Mouse (Mus musculus) hindbrain, embryonic 12.5 days (tissue): ENCODE data around the gene Il17re. TPM values are rescaled to one million over a fixed set of nuclear protein-coding genes. Genes with fewer than 3 reads are reported as not detected.
A peak's percentile ranks its signal among the peaks of the same experiment; 100 is the strongest.

Experiments used
- ATAC-seq: fragments of 200-750 bp; cut with Nextera tagmentation; 2 replicates; pipeline ENCODE4 v1.8.0; 2017; ENCODE audit warnings: moderate TSS enrichment; ENCODE audit not compliant: low FRiP score
- H3K27ac ChIP-seq: fragments of 300-500 bp; sonication (generic); 2 replicates; pipeline ENCODE4 v1.5.1; 2016; ENCODE audit warnings: mild to moderate bottlenecking
- H3K27me3 ChIP-seq: fragments of 300-500 bp; sonication (generic); 2 replicates; pipeline ENCODE4 v1.6.1; 2016; ENCODE audit warnings: mild to moderate bottlenecking
- H3K36me3 ChIP-seq: fragments of 300-500 bp; sonication (generic); 2 replicates; pipeline ENCODE4 v1.6.1; 2016; ENCODE audit warnings: mild to moderate bottlenecking
- H3K4me1 ChIP-seq: fragments of 300-500 bp; sonication (generic); 2 replicates; pipeline ENCODE4 v1.6.1; 2016
- H3K4me2 ChIP-seq: fragments of 300-500 bp; sonication (generic); replicated peaks from 2 replicates; pipeline ENCODE4 v1.6.1; 2016; ENCODE audit warnings: mild to moderate bottlenecking
- H3K4me3 ChIP-seq: fragments of 300-500 bp; sonication (generic); 2 replicates; pipeline ENCODE4 v1.5.1; 2016; ENCODE audit warnings: mild to moderate bottlenecking
- H3K9ac ChIP-seq: fragments of 300-500 bp; sonication (generic); 2 replicates; pipeline ENCODE4 v1.6.1; 2016; ENCODE audit warnings: mild to moderate bottlenecking, moderate library complexity
- H3K9me3 ChIP-seq: fragments of 300-500 bp; sonication (generic); replicated peaks from 2 replicates; pipeline ENCODE4 v1.6.1; 2016; ENCODE audit warnings: mild to moderate bottlenecking
- WGBS: fragments of 180-500 bp; shearing (Covaris S2); methylation state at CpG from one replicate; pipeline ENCODE4 v1.1.7; 2016; 5-methylcytosine and 5-hydroxymethylcytosine counted together
- polyA plus RNA-seq: library from polyadenylated mRNA; unstranded; fragments of >200 nt; fragmentation: Nextera tagmentation; extraction: Ambion mirVana; gene quantifications from 2 replicates; pipeline ENCODE4 v1.2.1, GENCODE M21; 2016

Il17re gene
- polyA plus RNA-seq, 1 experiment from 2014 or later = 1.1 TPM

DNA sequence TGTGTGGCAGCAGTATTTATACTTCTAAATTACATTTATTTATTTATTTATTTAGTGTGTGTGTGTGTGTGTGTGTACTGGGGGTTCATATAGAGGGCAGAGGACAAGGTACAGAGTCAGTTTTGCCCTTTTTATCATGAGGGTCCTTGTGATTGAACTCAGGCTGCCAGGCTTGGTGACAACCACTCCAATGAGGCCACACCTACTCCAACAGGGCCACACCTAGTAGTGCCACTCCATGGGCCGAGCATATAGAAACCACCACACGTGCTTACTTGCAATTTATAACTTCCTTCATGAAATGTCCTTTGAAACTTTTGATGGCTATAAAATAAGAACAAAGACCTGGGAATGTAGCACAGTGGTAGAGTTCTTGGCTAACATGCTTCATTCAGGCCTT, 15.0 kb downstream of the Il17re start:
- Histone ChIP-seq H3K27ac (no peak overlapping the region), H3K9ac (no peak overlapping the region), H3K4me3 (no peak overlapping the region), H3K4me2 (no peak overlapping the region), H3K27me3 (peaks cover 40% of the 10 kb centered on the region), H3K36me3 (no peaks in the 10 kb centered on the region), H3K9me3 (no peaks in the 10 kb centered on the region), H3K4me1 (peaks cover 18% of the 10 kb centered on the region)
- no peak for ATAC-seq
- WGBS = 79% methylated on average over 2 of the region's 2 CpGs

DNA sequence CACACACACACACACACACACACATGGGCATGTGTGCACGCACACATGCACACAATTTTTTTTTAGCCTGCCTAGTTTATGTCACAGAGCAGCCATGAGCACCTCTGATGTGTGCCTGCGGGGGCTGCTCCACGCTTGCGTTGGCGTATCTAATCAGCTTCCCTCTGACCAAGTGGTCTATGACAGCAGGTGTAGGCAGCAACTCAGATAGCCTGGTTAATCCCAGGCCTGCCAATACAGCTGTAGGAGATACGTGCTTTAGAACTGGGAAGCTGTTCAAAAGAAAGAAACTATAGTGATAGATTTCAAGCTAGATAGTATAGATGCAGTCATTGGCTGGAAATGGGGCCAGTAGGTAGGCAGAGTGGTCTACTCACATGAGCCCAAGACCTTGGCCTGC, 15.4 kb downstream of the Il17re start:
- no peaks in the 10 kb centered on the region for H3K9me3 ChIP-seq
- H3K4me3 ChIP-seq = no peak overlapping the region
- H3K36me3 ChIP-seq = no peaks in the 10 kb centered on the region
- no peak for ATAC-seq
- H3K27me3 ChIP-seq = peaks cover 38% of the 10 kb centered on the region
- peaks cover 18% of the 10 kb centered on the region for H3K4me1 ChIP-seq
- no peak overlapping the region for H3K4me2 ChIP-seq
- H3K27ac ChIP-seq = no peak overlapping the region
- no peak overlapping the region for H3K9ac ChIP-seq
- 90% methylated on average over 6 of the region's 6 CpGs for WGBS

GRCm38 (mm10) chr6:113477353-113477752, 19.1 kb downstream of the Il17re start:
- Histone ChIP-seq H3K4me3 (no peak overlapping the region), H3K4me1 (peaks cover 7% of the 10 kb centered on the region), H3K9ac (no peak overlapping the region), H3K27ac (no peak overlapping the region), H3K9me3 (no peaks in the 10 kb centered on the region), H3K27me3 (peaks cover 16% of the 10 kb centered on the region), H3K4me2 (no peak overlapping the region), H3K36me3 (no peaks in the 10 kb centered on the region)
- WGBS = 31% methylated on average over 7 of the region's 7 CpGs
- peak; percentile 41; the same call in 1 of the 2 replicates for ATAC-seq

DNA sequence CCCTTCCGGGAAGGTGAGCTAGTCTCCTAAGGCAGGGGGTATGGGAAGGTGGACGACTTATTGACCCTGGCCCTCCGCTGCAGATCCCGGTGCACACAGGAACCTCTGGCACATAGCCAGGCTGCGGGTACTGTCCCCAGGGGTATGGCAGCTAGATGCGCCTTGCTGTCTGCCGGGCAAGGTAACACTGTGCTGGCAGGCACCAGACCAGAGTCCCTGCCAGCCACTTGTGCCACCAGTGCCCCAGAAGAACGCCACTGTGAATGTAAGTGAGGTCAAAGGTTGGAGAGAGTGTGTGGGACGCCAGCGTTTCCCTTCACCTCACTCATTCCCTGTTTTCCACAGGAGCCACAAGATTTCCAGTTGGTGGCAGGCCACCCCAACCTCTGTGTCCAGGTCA, 20.6 kb downstream of the Il17re start:
- Histone ChIP-seq H3K4me2 (no peak overlapping the region), H3K4me1 (peaks cover 13% of the 10 kb centered on the region), H3K27ac (no peak overlapping the region), H3K9me3 (no peaks in the 10 kb centered on the region), H3K27me3 (peaks cover 16% of the 10 kb centered on the region), H3K4me3 (no peak overlapping the region), H3K9ac (no peak overlapping the region), H3K36me3 (no peaks in the 10 kb centered on the region)
- 80% methylated on average over 10 of the region's 10 CpGs for WGBS
- ATAC-seq = no peak

- 64% methylated on average over 18 of the region's 18 CpGs for WGBS
- Histone ChIP-seq H3K36me3 (no peaks in the 10 kb centered on the region), H3K9ac (no peak overlapping the region), H3K27me3 (peaks cover 16% of the 10 kb centered on the region), H3K4me2 (no peak overlapping the region), H3K27ac (no peak overlapping the region), H3K4me3 (no peak overlapping the region), H3K9me3 (no peaks in the 10 kb centered on the region), H3K4me1 (peaks cover 30% of the 10 kb centered on the region)
- no peak for ATAC-seq
Observed at GRCm38 (mm10) chr6:113480555-113481373, 22.5 kb downstream of the Il17re start.

DNA sequence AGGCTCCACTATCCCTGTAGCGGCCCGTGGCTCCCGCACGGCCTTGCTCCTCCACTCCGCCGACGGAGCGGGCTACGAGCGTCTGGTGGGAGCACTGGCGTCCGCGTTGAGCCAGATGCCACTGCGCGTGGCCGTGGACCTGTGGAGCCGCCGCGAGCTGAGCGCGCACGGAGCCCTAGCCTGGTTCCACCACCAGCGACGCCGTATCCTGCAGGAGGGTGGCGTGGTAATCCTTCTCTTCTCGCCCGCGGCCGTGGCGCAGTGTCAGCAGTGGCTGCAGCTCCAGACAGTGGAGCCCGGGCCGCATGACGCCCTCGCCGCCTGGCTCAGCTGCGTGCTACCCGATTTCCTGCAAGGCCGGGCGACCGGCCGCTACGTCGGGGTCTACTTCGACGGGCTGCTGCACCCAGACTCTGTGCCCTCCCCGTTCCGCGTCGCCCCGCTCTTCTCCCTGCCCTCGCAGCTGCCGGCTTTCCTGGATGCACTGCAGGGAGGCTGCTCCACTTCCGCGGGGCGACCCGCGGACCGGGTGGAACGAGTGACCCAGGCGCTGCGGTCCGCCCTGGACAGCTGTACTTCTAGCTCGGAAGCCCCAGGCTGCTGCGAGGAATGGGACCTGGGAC, 24.3 kb downstream of the Il17re start:
- peak; percentile 71 for ATAC-seq
- peak overlapping the region; percentile 52 for H3K4me3 ChIP-seq
- H3K4me1 ChIP-seq = peaks cover 39% of the 10 kb centered on the region
- peak overlapping the region; percentile 84 for H3K4me2 ChIP-seq
- peaks cover 8% of the 10 kb centered on the region for H3K36me3 ChIP-seq
- H3K9me3 ChIP-seq = no peaks in the 10 kb centered on the region
- peak overlapping the region; percentile 81 for H3K9ac ChIP-seq
- peaks cover 16% of the 10 kb centered on the region for H3K27me3 ChIP-seq
- 2% methylated on average over 65 of the region's 65 CpGs for WGBS
- H3K27ac ChIP-seq = peak overlapping the region; percentile 87

DNA sequence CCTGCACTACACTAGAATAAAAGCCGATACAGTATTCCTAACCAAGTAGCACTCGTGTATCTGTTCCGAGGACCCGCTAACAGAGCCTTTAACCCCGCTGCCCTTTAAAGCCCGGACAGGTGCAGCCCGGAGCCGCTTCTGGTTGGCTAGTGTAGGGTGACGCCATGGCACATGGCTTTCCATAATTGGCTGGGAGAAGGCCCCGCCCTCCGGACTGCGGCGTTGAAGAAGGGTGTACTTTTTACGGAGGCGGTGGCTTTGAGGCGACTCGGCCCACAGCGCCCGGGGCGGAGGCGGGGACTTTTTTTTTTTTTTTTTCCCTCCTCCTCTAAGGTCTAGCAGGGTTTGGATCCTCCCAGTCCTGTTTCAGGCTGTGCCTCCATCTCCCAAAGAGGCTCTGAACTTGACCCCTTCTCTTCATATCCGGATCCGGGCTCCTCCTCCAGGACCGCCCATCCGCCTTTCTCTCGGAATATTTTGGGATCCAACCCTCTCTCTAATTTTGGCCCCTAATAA, 24.9 kb downstream of the Il17re start, which contains the start of gene Creld1:
TSS of gene Creld1 (plus strand) at position 198 of the 516 bp plus-strand sequence.
- H3K9ac ChIP-seq = peak within 1 kb of the TSS; percentile 81
- ATAC-seq = peak; percentile 96
- H3K4me3 ChIP-seq = peak within 1 kb of the TSS; percentile 52
- no peaks in the 10 kb centered on the region for H3K9me3 ChIP-seq
- peaks cover 13% of the 10 kb centered on the region for H3K36me3 ChIP-seq
- peaks cover 16% of the 10 kb centered on the region for H3K27me3 ChIP-seq
- under 1% methylated on average over 26 of the region's 26 CpGs for WGBS
- peak within 1 kb of the TSS; percentile 84 for H3K4me2 ChIP-seq
- peaks cover 39% of the 10 kb centered on the region for H3K4me1 ChIP-seq
- H3K27ac ChIP-seq = peak within 1 kb of the TSS; percentile 87

GRCm38 (mm10) chr6:113483729-113484128, 25.4 kb downstream of the Il17re start:
- WGBS = 11% methylated on average over 10 of the region's 10 CpGs
- peak overlapping the region; percentile 81 for H3K9ac ChIP-seq
- H3K27me3 ChIP-seq = peaks cover 16% of the 10 kb centered on the region
- peaks cover 19% of the 10 kb centered on the region for H3K36me3 ChIP-seq
- H3K4me1 ChIP-seq = peaks cover 39% of the 10 kb centered on the region
- ATAC-seq = peak; percentile 57
- no peaks in the 10 kb centered on the region for H3K9me3 ChIP-seq
- H3K4me3 ChIP-seq = peak overlapping the region; percentile 52
- peak overlapping the region; percentile 84 for H3K4me2 ChIP-seq
- peak overlapping the region; percentile 87 for H3K27ac ChIP-seq

GRCm38 (mm10) chr6:113487125-113487576, 28.9 kb downstream of the Il17re start:
- no peaks in the 10 kb centered on the region for H3K9me3 ChIP-seq
- WGBS = 67% methylated on average over 7 of the region's 7 CpGs
- ATAC-seq = no peak
- H3K9ac ChIP-seq = no peak overlapping the region
- H3K4me1 ChIP-seq = peaks cover 36% of the 10 kb centered on the region
- H3K27ac ChIP-seq = no peak overlapping the region
- peaks cover 6% of the 10 kb centered on the region for H3K27me3 ChIP-seq
- H3K4me3 ChIP-seq = no peak overlapping the region
- peaks cover 48% of the 10 kb centered on the region for H3K36me3 ChIP-seq
- H3K4me2 ChIP-seq = no peak overlapping the region

DNA sequence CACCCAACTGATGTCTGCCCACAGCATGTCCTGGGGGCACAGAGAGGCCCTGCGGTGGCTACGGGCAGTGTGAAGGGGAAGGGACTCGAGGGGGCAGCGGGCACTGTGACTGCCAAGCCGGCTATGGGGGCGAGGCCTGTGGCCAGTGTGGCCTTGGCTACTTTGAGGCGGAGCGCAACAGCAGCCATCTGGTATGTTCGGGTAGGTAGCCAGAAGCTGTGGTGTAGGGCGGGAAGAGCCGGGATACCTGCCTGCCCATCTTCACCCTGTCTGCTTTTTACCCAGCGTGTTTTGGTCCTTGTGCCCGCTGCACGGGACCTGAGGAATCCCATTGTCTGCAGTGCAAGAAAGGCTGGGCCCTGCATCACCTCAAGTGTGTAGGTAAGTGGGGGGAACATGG, 31.1 kb downstream of the Il17re start:
- WGBS = 96% methylated on average over 14 of the region's 14 CpGs
- Histone ChIP-seq H3K36me3 (peaks cover 50% of the 10 kb centered on the region), H3K27ac (no peak overlapping the region), H3K9ac (no peak overlapping the region), H3K4me3 (no peak overlapping the region), H3K27me3 (no peaks in the 10 kb centered on the region), H3K9me3 (no peaks in the 10 kb centered on the region), H3K4me1 (peaks cover 27% of the 10 kb centered on the region), H3K4me2 (no peak overlapping the region)
- no peak for ATAC-seq

DNA sequence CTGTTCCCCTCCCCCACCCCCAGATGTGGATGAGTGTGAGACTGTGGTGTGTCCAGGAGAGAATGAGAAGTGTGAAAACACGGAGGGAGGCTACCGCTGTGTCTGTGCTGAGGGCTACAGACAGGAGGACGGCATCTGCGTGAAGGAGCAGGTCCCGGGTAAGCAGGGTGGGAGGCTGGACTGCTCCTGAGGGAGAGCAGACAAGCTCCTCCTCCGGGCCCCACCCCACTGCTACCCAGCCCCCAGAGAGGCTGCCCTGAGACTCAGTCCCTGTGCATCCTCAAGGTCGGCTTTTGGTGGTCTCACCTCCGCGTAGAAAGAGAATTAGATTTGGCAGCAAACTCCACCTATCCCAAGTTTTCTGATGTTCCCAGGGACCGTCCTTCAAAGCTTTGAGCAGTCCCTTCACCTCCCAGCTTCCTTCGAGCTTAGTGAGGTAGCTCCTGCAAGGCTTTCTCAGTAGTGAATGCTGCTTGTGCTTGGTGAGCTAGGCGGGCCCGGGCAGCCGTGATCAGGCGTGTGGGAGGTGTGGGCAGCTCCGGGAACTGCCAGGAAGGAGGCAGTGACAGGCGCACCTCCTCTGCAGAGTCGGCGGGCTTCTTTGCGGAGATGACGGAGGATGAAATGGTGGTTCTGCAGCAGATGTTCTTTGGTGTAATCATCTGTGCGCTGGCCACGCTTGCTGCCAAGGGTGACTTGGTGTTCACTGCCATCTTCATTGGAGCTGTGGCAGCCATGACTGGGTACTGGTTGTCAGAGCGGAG, 34.0 kb downstream of the Il17re start:
- H3K4me3 ChIP-seq = no peak overlapping the region
- H3K9ac ChIP-seq = no peak overlapping the region
- peaks cover 15% of the 10 kb centered on the region for H3K27me3 ChIP-seq
- no peak overlapping the region for H3K27ac ChIP-seq
- 79% methylated on average over 24 of the region's 24 CpGs for WGBS
- H3K4me2 ChIP-seq = no peak overlapping the region
- peaks cover 45% of the 10 kb centered on the region for H3K36me3 ChIP-seq
- no peak for ATAC-seq
- H3K9me3 ChIP-seq = no peaks in the 10 kb centered on the region
- peaks cover 21% of the 10 kb centered on the region for H3K4me1 ChIP-seq
